Mouse (Mus musculus) adrenal gland, postnatal 4 days (tissue): ENCODE measurements at regions not wholly inside any gene's neighbourhood (a gene's known extent, or its start where the extent isn't known, plus 50 kb on each side); places are given as distances from the start of the nearest gene placed in this dataset.

Experiments used
- DNase-seq, 2 experiments: peaks; one replicate each; pipeline ENCODE4 v3.0.0; 2021 to 2022; ENCODE audit warnings: low spot score in 2 of 2, mixed read lengths in 2 of 2

- DNase-seq: no peak
These were observed 339.9 kb upstream of the Arid1b start for GRCm38 (mm10) chr17:4654221-4654620.

- no peak for DNase-seq
These were observed 332.1 kb upstream of the Arid1b start for GRCm38 (mm10) chr17:4661996-4662395.

- DNase-seq: no peak
These were observed 325.6 kb upstream of the Arid1b start for GRCm38 (mm10) chr17:4668511-4668910.

- DNase-seq: no peak
These were observed 320.9 kb upstream of the Arid1b start for GRCm38 (mm10) chr17:4673271-4673670.

DNA sequence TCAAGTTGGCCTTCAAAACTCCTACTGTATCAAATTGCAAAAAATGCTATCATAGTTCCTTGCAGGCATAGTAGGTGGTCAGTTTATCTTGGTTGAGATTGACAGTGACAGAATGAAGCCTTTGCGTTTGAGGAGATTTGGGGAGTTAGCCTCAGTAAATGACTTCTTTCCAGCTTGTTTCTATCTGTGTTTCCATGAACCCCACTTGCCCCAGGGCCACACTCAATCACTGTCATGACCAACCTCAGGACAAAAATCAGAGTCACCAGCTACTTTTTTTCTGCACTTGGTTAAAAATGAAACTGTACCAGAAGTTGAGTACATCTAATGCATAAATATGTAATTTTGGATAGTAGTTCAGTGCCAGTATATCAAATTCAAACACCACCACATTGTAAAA lies 287.7 kb upstream of the Arid1b start:
- no peak for DNase-seq

GRCm38 (mm10) chr17:4721061-4721460 lies 273.1 kb upstream of the Arid1b start:
- DNase-seq: no peak

GRCm38 (mm10) chr17:4724031-4724430 lies 270.1 kb upstream of the Arid1b start:
- DNase-seq: no peak

GRCm38 (mm10) chr17:4726331-4726741 lies 267.8 kb upstream of the Arid1b start:
- no peak for DNase-seq

GRCm38 (mm10) chr17:4734412-4734881 lies 259.7 kb upstream of the Arid1b start:
- no peak for DNase-seq

GRCm38 (mm10) chr17:4735185-4735584 lies 258.9 kb upstream of the Arid1b start:
- no peak for DNase-seq

GRCm38 (mm10) chr17:4736689-4737088 lies 257.4 kb upstream of the Arid1b start:
- no peak for DNase-seq

DNA sequence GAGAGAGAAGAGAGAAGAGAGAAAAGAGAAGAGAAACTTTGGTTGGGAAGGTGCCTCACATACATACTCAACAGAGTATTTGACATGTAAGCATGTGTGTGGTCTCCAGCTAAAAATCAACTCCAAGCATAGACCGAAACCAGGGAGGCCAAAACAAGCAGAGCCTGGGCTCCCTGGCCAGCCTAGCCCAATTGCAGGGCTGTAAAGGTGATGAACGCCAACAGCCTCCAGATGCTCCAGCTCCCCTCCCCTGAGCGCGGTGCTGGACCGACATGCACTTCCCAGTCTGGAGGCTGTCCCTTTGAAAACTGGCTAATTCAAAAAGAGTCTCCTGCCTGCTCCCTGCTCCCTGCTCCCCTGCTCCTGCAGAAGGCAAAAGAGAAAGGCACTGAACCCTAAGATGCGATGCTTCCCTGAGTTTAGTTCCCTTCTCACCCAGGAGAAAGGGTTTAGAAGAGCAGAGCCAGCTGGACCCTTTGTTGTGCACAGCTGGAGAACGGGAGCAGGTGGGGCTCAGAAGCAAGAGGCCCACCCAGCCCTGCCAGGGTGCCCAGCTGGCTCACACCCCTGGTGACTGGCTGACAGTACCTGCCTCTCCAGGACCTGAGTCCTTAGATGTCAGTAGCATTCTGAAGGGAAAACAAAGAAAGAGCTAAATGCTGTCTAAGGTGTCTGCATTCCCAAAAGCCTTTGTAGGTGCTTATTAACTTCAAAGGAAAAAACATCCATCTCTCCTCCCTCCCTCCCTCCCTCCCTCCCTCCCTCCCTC lies 255.2 kb upstream of the Arid1b start:
- DNase-seq: no peak

DNA sequence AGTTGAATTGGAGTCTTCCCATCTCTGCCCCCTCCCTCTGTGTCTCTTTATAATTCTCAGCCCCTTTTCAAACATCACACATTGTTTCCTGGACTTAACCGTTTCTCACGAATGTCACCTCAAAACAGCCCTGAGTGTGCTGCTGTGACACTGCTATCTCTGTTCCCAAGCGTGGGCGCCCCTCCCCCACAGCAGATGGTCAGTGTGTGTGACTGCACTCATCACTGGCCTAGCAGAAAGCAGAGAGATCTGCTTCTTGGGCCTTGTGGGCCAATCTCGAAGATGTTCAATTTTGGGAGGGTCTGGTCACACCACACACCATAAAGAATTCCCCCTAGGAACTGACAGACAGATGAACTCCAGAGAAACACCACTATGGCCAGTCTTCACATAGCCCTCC lies 253.3 kb upstream of the Arid1b start:
- no peak for DNase-seq

DNA sequence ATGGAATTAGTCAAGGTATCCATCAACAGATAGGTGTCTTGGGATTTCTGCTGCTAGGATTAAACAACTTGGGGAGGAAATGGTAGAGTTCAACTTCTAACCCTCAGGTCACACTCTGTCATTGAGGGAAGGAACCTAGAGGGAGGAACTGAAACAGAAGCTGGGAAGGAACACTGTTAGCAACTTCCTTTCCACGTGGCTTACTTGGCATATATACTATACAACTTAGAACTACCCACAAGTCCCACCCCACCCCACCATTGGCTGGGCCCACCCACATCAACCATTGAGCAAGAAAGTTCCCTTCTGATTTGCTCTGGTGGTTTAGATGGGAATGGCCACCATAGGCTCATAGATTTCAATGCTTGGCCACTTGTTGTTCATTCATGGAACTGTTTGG lies 251.8 kb upstream of the Arid1b start:
- no peak for DNase-seq

GRCm38 (mm10) chr17:4762956-4763355 lies 231.2 kb upstream of the Arid1b start:
- DNase-seq: no peak

GRCm38 (mm10) chr17:4765723-4766122 lies 228.4 kb upstream of the Arid1b start:
- no peak for DNase-seq

DNA sequence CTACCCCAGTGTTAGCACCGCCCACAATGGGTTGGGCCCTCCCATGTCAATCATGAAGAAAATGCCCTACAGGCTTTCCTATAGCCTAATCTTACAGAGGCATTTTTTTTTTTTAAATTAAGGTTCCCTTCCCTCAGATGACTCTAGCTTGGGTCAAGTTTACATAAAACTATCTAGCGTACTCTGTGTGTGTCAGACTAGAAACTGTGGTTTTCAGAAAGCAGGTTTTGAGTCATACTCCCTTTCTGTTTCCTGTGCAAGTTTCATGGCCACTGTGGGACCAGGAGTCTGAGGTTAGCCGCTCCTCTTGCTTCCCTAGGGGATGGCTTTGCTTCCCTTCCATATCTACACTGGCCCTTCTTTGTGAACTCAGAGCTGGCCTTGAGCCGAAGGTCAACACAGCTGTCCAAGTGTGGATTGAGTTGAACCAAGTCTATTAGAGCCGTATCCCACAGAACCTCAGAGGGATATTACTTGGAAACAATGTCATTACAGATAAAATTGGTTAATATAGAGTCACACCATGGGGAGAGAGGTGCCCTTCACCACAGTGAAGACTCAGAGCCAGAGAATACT lies 226.1 kb upstream of the Arid1b start:
- no peak for DNase-seq

DNA sequence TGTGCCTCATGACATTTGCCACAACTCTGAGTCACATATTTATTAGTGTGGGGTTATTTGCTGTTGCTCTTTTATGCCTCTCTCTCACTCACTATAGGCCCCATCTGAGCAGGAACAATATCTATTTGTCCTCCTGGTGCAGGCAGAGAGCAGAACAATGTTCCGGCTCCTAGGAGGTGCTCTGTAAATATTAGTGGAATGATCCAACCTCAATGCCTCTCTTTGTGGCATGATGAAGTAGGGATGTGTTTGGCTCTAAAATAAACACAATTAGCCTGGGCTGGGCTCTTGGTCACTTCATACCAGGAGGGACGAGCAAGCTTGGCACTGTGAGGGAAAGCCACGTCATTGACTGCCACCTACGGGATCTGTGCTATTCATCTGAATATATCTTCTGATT lies 224.8 kb upstream of the Arid1b start:
- no peak for DNase-seq

DNA sequence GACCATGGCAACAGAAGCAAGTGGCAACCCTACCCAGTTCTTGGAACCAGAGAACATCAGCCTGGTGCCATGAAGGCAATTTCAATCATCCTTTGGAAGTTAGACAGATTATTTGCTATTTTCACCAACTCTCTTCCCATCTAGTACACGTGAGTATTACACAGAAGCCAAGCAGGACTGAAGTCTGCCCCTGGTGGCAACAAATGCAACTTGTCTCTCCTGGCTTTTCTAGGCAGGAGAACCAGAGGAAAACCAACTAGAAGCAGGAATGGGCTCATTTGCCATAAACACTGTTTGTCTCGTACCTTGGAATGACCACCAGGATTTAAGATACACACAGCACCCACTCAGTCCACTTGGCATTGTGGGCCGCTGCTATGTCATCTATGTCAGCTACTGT lies 224.1 kb upstream of the Arid1b start:
- no peak for DNase-seq

DNA sequence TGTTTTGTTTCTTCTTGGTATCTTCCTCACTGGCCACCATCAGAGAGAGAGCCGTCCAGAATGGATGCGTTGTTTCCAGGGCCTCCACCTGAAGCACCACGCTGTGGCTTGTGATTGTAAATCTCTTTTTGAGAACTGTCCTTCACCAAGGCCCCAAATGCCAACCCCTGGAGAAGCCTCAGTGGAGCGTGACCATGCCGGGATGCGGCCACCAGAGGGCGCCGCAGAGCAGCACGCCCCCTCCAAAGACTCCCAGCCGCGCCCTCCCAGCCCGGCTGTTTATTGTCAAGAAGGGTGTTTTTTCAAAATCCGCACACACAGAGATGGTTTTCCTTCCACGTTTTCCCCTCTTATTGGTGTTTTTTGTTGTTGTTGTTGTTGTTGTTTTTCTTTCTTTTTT lies 216.0 kb upstream of the Arid1b start:
- peak; percentile 42 to 59 for DNase-seq

- DNase-seq: no peak
These were observed 215.1 kb upstream of the Arid1b start for GRCm38 (mm10) chr17:4779017-4779416.

DNA sequence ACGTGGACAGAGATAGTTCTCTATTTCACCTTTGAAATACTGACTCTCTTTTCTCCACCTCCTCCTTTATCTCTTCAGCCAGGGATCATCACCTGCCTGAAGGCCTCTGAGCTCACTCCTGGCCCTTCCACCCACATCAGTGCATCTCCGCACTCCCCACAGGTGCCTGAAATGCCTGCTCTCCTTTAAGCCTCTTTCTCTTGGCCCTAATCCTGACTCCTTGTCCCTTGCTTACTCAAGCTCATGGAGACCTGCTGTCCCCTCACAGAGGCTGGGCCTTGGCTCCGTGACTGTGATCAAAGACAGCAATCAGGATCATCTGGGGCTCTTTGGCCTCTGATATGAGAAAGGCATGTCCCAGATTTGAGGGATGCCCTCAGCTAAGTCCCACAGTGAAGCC lies 212.5 kb upstream of the Arid1b start:
- DNase-seq: no peak

DNA sequence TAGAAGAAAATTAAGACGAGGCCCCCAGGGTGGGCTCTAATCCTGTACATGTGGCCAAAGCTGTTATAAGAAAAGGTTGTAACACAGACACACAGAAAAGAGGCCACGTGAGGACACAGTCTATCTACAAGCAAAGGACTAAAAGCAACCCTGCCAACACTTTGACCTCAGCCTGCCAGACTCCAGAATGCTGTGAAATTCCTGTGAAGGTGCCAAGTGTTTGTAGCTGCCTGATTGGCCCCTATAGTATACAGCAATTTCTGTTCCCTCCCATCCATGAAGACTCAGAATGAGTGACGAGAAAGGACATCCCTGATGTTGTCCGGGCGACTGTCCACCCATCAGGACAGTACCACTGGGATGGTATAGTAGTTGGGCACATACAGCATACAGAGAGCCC lies 209.8 kb upstream of the Arid1b start:
- no peak for DNase-seq
